Mouse (Mus musculus): Measurements from ENCODE around the gene Ssbp2.

Gene Ssbp2

GRCm38 (mm10) chr13:91536711-91537110, 76.6 kb downstream of the Ssbp2 start:
- no peak for DNase-seq

- no peak for DNase-seq
These were observed 80.3 kb downstream of the Ssbp2 start for GRCm38 (mm10) chr13:91540145-91541068.

- DNase-seq: no peak
These were observed 81.0 kb downstream of the Ssbp2 start for GRCm38 (mm10) chr13:91541069-91541429.

GRCm38 (mm10) chr13:91543555-91543954, 83.5 kb downstream of the Ssbp2 start:
- no peak for DNase-seq

- no peak for DNase-seq
These were observed 104.0 kb downstream of the Ssbp2 start for GRCm38 (mm10) chr13:91564047-91564446.

GRCm38 (mm10) chr13:91564755-91565154, 104.7 kb downstream of the Ssbp2 start:
- no peak for DNase-seq

GRCm38 (mm10) chr13:91581504-91581903, 121.4 kb downstream of the Ssbp2 start:
- no peak for DNase-seq

- DNase-seq: no peak
These were observed 122.1 kb downstream of the Ssbp2 start for GRCm38 (mm10) chr13:91582212-91582611.

- DNase-seq: no peak
These were observed 126.3 kb downstream of the Ssbp2 start for GRCm38 (mm10) chr13:91586368-91586767.

- DNase-seq: no peak
These were observed 128.4 kb downstream of the Ssbp2 start for GRCm38 (mm10) chr13:91588475-91588874.

- DNase-seq: no peak
These were observed 131.8 kb downstream of the Ssbp2 start for GRCm38 (mm10) chr13:91591863-91592262.

GRCm38 (mm10) chr13:91595284-91595683, 135.2 kb downstream of the Ssbp2 start:
- DNase-seq: no peak

- DNase-seq: no peak
These were observed 139.5 kb downstream of the Ssbp2 start for GRCm38 (mm10) chr13:91599594-91599993.

- DNase-seq: no peak
These were observed 145.2 kb downstream of the Ssbp2 start for GRCm38 (mm10) chr13:91605043-91605840.

GRCm38 (mm10) chr13:91610601-91611000, 150.5 kb downstream of the Ssbp2 start:
- DNase-seq: no peak

GRCm38 (mm10) chr13:91611909-91612308, 151.8 kb downstream of the Ssbp2 start:
- no peak for DNase-seq

GRCm38 (mm10) chr13:91612578-91612977, 152.5 kb downstream of the Ssbp2 start:
- no peak for DNase-seq

- DNase-seq: no peak
These were observed 156.0 kb downstream of the Ssbp2 start for GRCm38 (mm10) chr13:91616050-91616449.

- no peak for DNase-seq
These were observed 156.8 kb downstream of the Ssbp2 start for GRCm38 (mm10) chr13:91616876-91617275.

GRCm38 (mm10) chr13:91619431-91619830, 159.3 kb downstream of the Ssbp2 start:
- no peak for DNase-seq

- DNase-seq: no peak
These were observed 160.5 kb downstream of the Ssbp2 start for GRCm38 (mm10) chr13:91620541-91620940.

- DNase-seq: no peak
These were observed 171.3 kb downstream of the Ssbp2 start for GRCm38 (mm10) chr13:91631291-91631799.

- no peak for DNase-seq
These were observed 174.0 kb downstream of the Ssbp2 start for GRCm38 (mm10) chr13:91634123-91634522.

GRCm38 (mm10) chr13:91635957-91636356, 175.9 kb downstream of the Ssbp2 start:
- DNase-seq: no peak

All from kidney, adult 11 months (tissue).